22 mouse cellular contexts compared by ENCODE assay signal in genomic region chr15:67417742-67418163, GRCm38 (mm10).
A peak's percentile ranks its signal among the peaks of the same experiment; 100 is the strongest.
DNase-seq lines count a peak whose midpoint lies in the region; ATAC-seq lines count a peak whose summit lies in the region.
"Had no signal": no experiment of that assay in that cellular context is flagged by ENCODE, and none has a peak within 500 bp of the region (broad histone marks: within the 10 kb centered on the region; RNA-seq: fewer than 3 reads in every experiment).

No protein-coding gene starts in this region.

- DNase-seq in heart, adult 11 months, result no peak
- DNase-seq: adrenal gland, adult 2 months; adrenal gland, postnatal 25 days; cerebellum, adult 11-12 months; cerebellum, adult 9-10 months; cerebellum, postnatal 25 days; gastrocnemius, postnatal 36 days; heart, adult 18-20 months; heart, postnatal 10 days; heart, postnatal 4 days had no signal

- H3K9me3 ChIP-seq in forebrain, embryonic 15.5 days, result no peaks in the 10 kb centered on the region
- H3K9me3 ChIP-seq in forebrain, embryonic 12.5 days, result no peaks in the 10 kb centered on the region
- H3K9me3 ChIP-seq in midbrain, embryonic 16.5 days (replicated peaks; ENCODE audit: control insufficient read depth, low read length, poor library complexity, severe bottlenecking), result no peaks in the 10 kb centered on the region
- H3K9me3 ChIP-seq in midbrain, embryonic 13.5 days, result no peaks in the 10 kb centered on the region
- no peaks in the 10 kb centered on the region for H3K9me3 ChIP-seq in forebrain, embryonic 16.5 days (ENCODE audit: control insufficient read depth, low read length)
- H3K9me3 ChIP-seq in kidney, embryonic 15.5 days (replicated peaks), result no peaks in the 10 kb centered on the region
- H3K9me3 ChIP-seq: embryonic facial prominence, embryonic 12.5 days; heart, embryonic 10.5 days; hindbrain, embryonic 12.5 days had no signal

- no peaks in the 10 kb centered on the region for H3K4me1 ChIP-seq in forebrain, embryonic 15.5 days
- H3K4me1 ChIP-seq in forebrain, embryonic 12.5 days, result no peaks in the 10 kb centered on the region
- H3K4me1 ChIP-seq in midbrain, embryonic 16.5 days (ENCODE audit: control insufficient read depth, insufficient read depth, low read length), result no peaks in the 10 kb centered on the region
- no peaks in the 10 kb centered on the region for H3K4me1 ChIP-seq in midbrain, embryonic 13.5 days (replicated peaks)
- H3K4me1 ChIP-seq in forebrain, embryonic 16.5 days (replicated peaks; ENCODE audit: control insufficient read depth, insufficient read depth, low read length), result 0 out of 2 replicates have a peak, but pooled peaks cover 2% of the 10 kb centered on the region
- H3K4me1 ChIP-seq in kidney, embryonic 15.5 days, result no peaks in the 10 kb centered on the region
- H3K4me1 ChIP-seq: heart, embryonic 10.5 days; hindbrain, embryonic 12.5 days had no signal

- H3K36me3 ChIP-seq in forebrain, embryonic 15.5 days, result no peaks in the 10 kb centered on the region
- no peaks in the 10 kb centered on the region for H3K36me3 ChIP-seq in forebrain, embryonic 12.5 days (replicated peaks)
- no peaks in the 10 kb centered on the region for H3K36me3 ChIP-seq in midbrain, embryonic 16.5 days (ENCODE audit: control insufficient read depth, insufficient read depth, low read length)
- no peaks in the 10 kb centered on the region for H3K36me3 ChIP-seq in midbrain, embryonic 13.5 days
- H3K36me3 ChIP-seq in forebrain, embryonic 16.5 days (ENCODE audit: control insufficient read depth, insufficient read depth), result no peaks in the 10 kb centered on the region
- no peaks in the 10 kb centered on the region for H3K36me3 ChIP-seq in kidney, embryonic 15.5 days
- H3K36me3 ChIP-seq: embryonic facial prominence, embryonic 12.5 days; heart, embryonic 10.5 days; hindbrain, embryonic 12.5 days had no signal

- ATAC-seq in forebrain, embryonic 15.5 days (replicated peaks), result peak; percentile 72
- ATAC-seq in forebrain, embryonic 12.5 days (ENCODE audit: low FRiP score), result no peak
- 0 out of 2 replicates have a peak, but pooled peaks have one; percentile 17 for ATAC-seq in midbrain, embryonic 16.5 days
- no peak for ATAC-seq in midbrain, embryonic 13.5 days
- peak; percentile 86 for ATAC-seq in forebrain, embryonic 16.5 days
- ATAC-seq in kidney, embryonic 15.5 days (replicated peaks; ENCODE audit: low FRiP score), result no peak
- ATAC-seq: hindbrain, embryonic 16.5 days; inflammation-experienced regulatory T-cells, adult 6 months had no signal

- H3K4me2 ChIP-seq in forebrain, embryonic 15.5 days (replicated peaks), result no peak overlapping the region
- H3K4me2 ChIP-seq in forebrain, embryonic 12.5 days, result no peak overlapping the region
- no peak overlapping the region for H3K4me2 ChIP-seq in midbrain, embryonic 16.5 days (ENCODE audit: low read length)
- H3K4me2 ChIP-seq in midbrain, embryonic 13.5 days (replicated peaks), result no peak overlapping the region
- no peak overlapping the region for H3K4me2 ChIP-seq in forebrain, embryonic 16.5 days (ENCODE audit: low read length)
- H3K4me2 ChIP-seq in kidney, embryonic 15.5 days, result no peak overlapping the region
- H3K4me2 ChIP-seq: embryonic facial prominence, embryonic 12.5 days; hindbrain, embryonic 12.5 days had no signal

- no peak overlapping the region for H3K9ac ChIP-seq in forebrain, embryonic 15.5 days (replicated peaks)
- no peak overlapping the region for H3K9ac ChIP-seq in forebrain, embryonic 12.5 days
- H3K9ac ChIP-seq in midbrain, embryonic 16.5 days (ENCODE audit: low read depth, low read length), result no peak overlapping the region
- H3K9ac ChIP-seq in midbrain, embryonic 13.5 days (replicated peaks), result no peak overlapping the region
- H3K9ac ChIP-seq in forebrain, embryonic 16.5 days (replicated peaks; ENCODE audit: low read depth, low read length), result no peak overlapping the region
- H3K9ac ChIP-seq in kidney, embryonic 15.5 days, result no peak overlapping the region
- H3K9ac ChIP-seq: embryonic facial prominence, embryonic 12.5 days; hindbrain, embryonic 12.5 days had no signal

- no peaks in the 10 kb centered on the region for H3K27me3 ChIP-seq in forebrain, embryonic 15.5 days
- no peaks in the 10 kb centered on the region for H3K27me3 ChIP-seq in forebrain, embryonic 12.5 days
- no peaks in the 10 kb centered on the region for H3K27me3 ChIP-seq in midbrain, embryonic 16.5 days (ENCODE audit: control insufficient read depth, insufficient read depth, low read depth, low read length)
- no peaks in the 10 kb centered on the region for H3K27me3 ChIP-seq in midbrain, embryonic 13.5 days
- H3K27me3 ChIP-seq in forebrain, embryonic 16.5 days (replicated peaks; ENCODE audit: control insufficient read depth, insufficient read depth, low read length), result no peaks in the 10 kb centered on the region
- H3K27me3 ChIP-seq in kidney, embryonic 15.5 days, result no peaks in the 10 kb centered on the region
- H3K27me3 ChIP-seq: CH12.LX; embryonic facial prominence, embryonic 12.5 days; hindbrain, embryonic 12.5 days had no signal

- 59% methylated on average over 2 of the region's 2 CpGs for WGBS in forebrain, embryonic 15.5 days
- WGBS in forebrain, embryonic 12.5 days, result 81% methylated on average over 2 of the region's 2 CpGs
- 70% methylated on average over 2 of the region's 2 CpGs for WGBS in midbrain, embryonic 16.5 days
- 88% methylated on average over 2 of the region's 2 CpGs for WGBS in midbrain, embryonic 13.5 days
- 70% methylated on average over 2 of the region's 2 CpGs for WGBS in forebrain, embryonic 16.5 days
- WGBS in kidney, embryonic 15.5 days, result 100% methylated on average over 2 of the region's 2 CpGs

- peak overlapping the region; percentile 47 for H3K27ac ChIP-seq in forebrain, embryonic 15.5 days (replicated peaks)
- no peak overlapping the region for H3K27ac ChIP-seq in forebrain, embryonic 12.5 days
- no peak overlapping the region for H3K27ac ChIP-seq in midbrain, embryonic 16.5 days (ENCODE audit: low read length)
- H3K27ac ChIP-seq in midbrain, embryonic 13.5 days, result no peak overlapping the region
- H3K27ac ChIP-seq in forebrain, embryonic 16.5 days (ENCODE audit: low read length), result 0 out of 2 replicates have a peak overlapping the region, but pooled peaks have one; percentile 38
- no peak overlapping the region for H3K27ac ChIP-seq in kidney, embryonic 15.5 days
- H3K27ac ChIP-seq: embryonic facial prominence, embryonic 12.5 days; heart, embryonic 10.5 days; hindbrain, embryonic 12.5 days had no signal

- H3K4me3 ChIP-seq in forebrain, embryonic 15.5 days, result no peak overlapping the region
- H3K4me3 ChIP-seq in forebrain, embryonic 12.5 days (replicated peaks), result no peak overlapping the region
- no peak overlapping the region for H3K4me3 ChIP-seq in midbrain, embryonic 16.5 days (ENCODE audit: low read depth, low read length)
- no peak overlapping the region for H3K4me3 ChIP-seq in midbrain, embryonic 13.5 days (replicated peaks)
- H3K4me3 ChIP-seq in forebrain, embryonic 16.5 days (replicated peaks; ENCODE audit: low read length), result no peak overlapping the region
- H3K4me3 ChIP-seq in kidney, embryonic 15.5 days (replicated peaks), result no peak overlapping the region
- H3K4me3 ChIP-seq: embryonic facial prominence, embryonic 12.5 days; heart, embryonic 10.5 days; hindbrain, embryonic 12.5 days had no signal

Comparison
In these comparisons a context has a peak if more than half of its experiments do, and no peak if none do; other contexts are left out.
1. ATAC-seq: peak in forebrain, embryonic 15.5 days (single experiment), midbrain, embryonic 16.5 days (single experiment) and forebrain, embryonic 16.5 days (single experiment); none in forebrain, embryonic 12.5 days (single experiment), midbrain, embryonic 13.5 days (single experiment) and kidney, embryonic 15.5 days (single experiment).
2. H3K27ac ChIP-seq: peak in forebrain, embryonic 15.5 days (single experiment) and forebrain, embryonic 16.5 days (single experiment); none in forebrain, embryonic 12.5 days (single experiment), midbrain, embryonic 16.5 days (single experiment), midbrain, embryonic 13.5 days (single experiment) and kidney, embryonic 15.5 days (single experiment).